Mouse (Mus musculus) myocyte (in vitro differentiated cells): ENCODE data around the gene Tacc2. TPM values are rescaled to one million over a fixed set of nuclear protein-coding genes. Genes with fewer than 3 reads are reported as not detected.
A peak's percentile ranks its signal among the peaks of the same experiment; 100 is the strongest.

Source experiments
- H3K27me3 ChIP-seq: one replicate; pipeline ENCODE4 v1.6.1; 2011; ENCODE audit not compliant: control insufficient read depth, insufficient read depth, insufficient read length
- H3K36me3 ChIP-seq: one replicate; pipeline ENCODE4 v1.6.1; 2011; ENCODE audit not compliant: control insufficient read depth, insufficient read depth
- H3K4me2 ChIP-seq: one replicate; pipeline ENCODE4 v1.6.1; 2011; ENCODE audit warnings: low read depth, control low read depth
- H3K4me3 ChIP-seq: one replicate; pipeline ENCODE4 v1.5.1; 2011; ENCODE audit warnings: mild to moderate bottlenecking, control low read depth, moderate library complexity
- H3K79me2 ChIP-seq: one replicate; pipeline ENCODE4 v1.6.1; 2011; ENCODE audit not compliant: control insufficient read depth, insufficient read depth
- H3ac ChIP-seq: one replicate; pipeline ENCODE4 v1.6.1; 2011; ENCODE audit not compliant: control insufficient read depth, insufficient read length
- CEBPB ChIP-seq: IDR thresholded peaks from 2 replicates; pipeline ENCODE4 v1.6.1; 2011; ENCODE audit warnings: mild to moderate bottlenecking, moderate library complexity; ENCODE audit not compliant: poor library complexity, insufficient read depth, severe bottlenecking
- E2F4 ChIP-seq: IDR thresholded peaks from one replicate; pipeline ENCODE4 v1.6.1; 2011; ENCODE audit warnings: mild to moderate bottlenecking, control low read depth, moderate library complexity; ENCODE audit not compliant: insufficient read depth
- MAX ChIP-seq: IDR thresholded peaks from one replicate; pipeline ENCODE4 v1.6.1; 2011; ENCODE audit warnings: low read depth, mild to moderate bottlenecking, control low read depth
- MYOD1 ChIP-seq, 3 experiments: IDR thresholded peaks; one replicate each; pipeline ENCODE4 v1.6.1; 2011; ENCODE audit warnings: control low read depth in 2 of 3, low read depth in 2 of 3, mild to moderate bottlenecking in 2 of 3, moderate library complexity in 1 of 3; ENCODE audit not compliant: insufficient read length in 2 of 3, control insufficient read depth in 1 of 3
- MYOG ChIP-seq, 3 experiments: IDR thresholded peaks; one replicate each; pipeline ENCODE4 v1.6.1; 2011; ENCODE audit warnings: control low read depth in 2 of 3, low read depth in 2 of 3, mild to moderate bottlenecking in 2 of 3; ENCODE audit not compliant: insufficient read length in 2 of 3, control insufficient read depth in 1 of 3, insufficient read depth in 1 of 3
- POLR2A ChIP-seq: IDR thresholded peaks from one replicate; pipeline ENCODE4 v1.6.1; 2011; ENCODE audit warnings: low read depth, mild to moderate bottlenecking, control low read depth, moderate library complexity; ENCODE audit not compliant: insufficient read length
- POLR2AphosphoS2 ChIP-seq: IDR thresholded peaks from one replicate; pipeline ENCODE4 v1.6.1; 2011; ENCODE audit warnings: low read depth, control low read depth; ENCODE audit not compliant: insufficient read length
- REST ChIP-seq: IDR thresholded peaks from one replicate; pipeline ENCODE4 v1.6.1; 2011; ENCODE audit warnings: mild to moderate bottlenecking, control low read depth, moderate library complexity; ENCODE audit not compliant: insufficient read depth, insufficient read length
- SRF ChIP-seq: IDR thresholded peaks from one replicate; pipeline ENCODE4 v1.6.1; 2011; ENCODE audit warnings: low read depth; ENCODE audit not compliant: control insufficient read depth, insufficient read length
- TCF12 ChIP-seq: IDR thresholded peaks from one replicate; pipeline ENCODE4 v1.6.1; 2011; ENCODE audit warnings: mild to moderate bottlenecking, control low read depth; ENCODE audit not compliant: poor library complexity, insufficient read depth, severe bottlenecking
- TCF3 ChIP-seq: IDR thresholded peaks from one replicate; pipeline ENCODE4 v1.6.1; 2011; ENCODE audit warnings: low read depth, control low read depth; ENCODE audit not compliant: insufficient read length
- USF1 ChIP-seq: IDR thresholded peaks from one replicate; pipeline ENCODE4 v1.6.1; 2011; ENCODE audit warnings: low read depth, mild to moderate bottlenecking, control low read depth, moderate library complexity
- polyA plus RNA-seq: library from polyadenylated mRNA; unstranded; fragments of >200 nt; fragmentation: generic; extraction: Trizol; gene quantifications from one replicate; pipeline ENCODE4 v1.2.1, GENCODE M21; 2012; ENCODE audit warnings: missing spikeins

Tacc2 gene
- polyA plus RNA-seq, 1 experiment = 61.8 TPM

DNA sequence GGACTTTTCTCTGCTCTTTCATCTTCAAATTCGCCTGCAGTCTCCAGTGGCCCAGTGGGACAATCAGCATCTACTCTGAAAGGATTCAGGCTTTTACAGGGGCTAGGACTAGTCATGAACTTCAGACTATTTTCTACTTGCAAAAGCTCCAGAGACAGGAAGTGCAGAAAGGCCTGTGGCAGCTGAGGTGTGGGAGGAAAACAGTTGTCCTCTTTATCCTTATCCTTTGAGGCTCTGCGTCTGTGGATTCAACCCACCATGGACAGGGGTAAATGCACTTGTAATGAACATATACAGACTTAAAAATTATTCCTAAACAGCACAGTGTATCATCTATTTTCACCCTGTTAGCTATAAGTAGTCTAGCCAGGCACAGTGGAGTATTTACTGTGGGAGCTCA, 27.2 kb downstream of the Tacc2 start:
- TF ChIP-seq POLR2A (no peak), TCF12 (peak; percentile 2), MYOD1 (IDR thresholded peaks at IDR 0.05; ENCODE audit: control insufficient read depth in 1 of 3, insufficient read length in 2 of 3, low read depth in 2 of 3) (peak in 2 of 3 experiments; percentile 53 to 85), MAX (no peak), MYOG (IDR thresholded peaks at IDR 0.05; ENCODE audit: control insufficient read depth in 1 of 3, insufficient read depth in 1 of 3, insufficient read length in 2 of 3, low read depth in 2 of 3) (no peak)
- no peak overlapping the region for H3K4me3 ChIP-seq
- H3K27me3 ChIP-seq = no peaks in the 10 kb centered on the region
- H3K36me3 ChIP-seq = no peaks in the 10 kb centered on the region
- no peaks in the 10 kb centered on the region for H3K79me2 ChIP-seq
- no peak overlapping the region for H3K4me2 ChIP-seq
- no peak overlapping the region for H3ac ChIP-seq

DNA sequence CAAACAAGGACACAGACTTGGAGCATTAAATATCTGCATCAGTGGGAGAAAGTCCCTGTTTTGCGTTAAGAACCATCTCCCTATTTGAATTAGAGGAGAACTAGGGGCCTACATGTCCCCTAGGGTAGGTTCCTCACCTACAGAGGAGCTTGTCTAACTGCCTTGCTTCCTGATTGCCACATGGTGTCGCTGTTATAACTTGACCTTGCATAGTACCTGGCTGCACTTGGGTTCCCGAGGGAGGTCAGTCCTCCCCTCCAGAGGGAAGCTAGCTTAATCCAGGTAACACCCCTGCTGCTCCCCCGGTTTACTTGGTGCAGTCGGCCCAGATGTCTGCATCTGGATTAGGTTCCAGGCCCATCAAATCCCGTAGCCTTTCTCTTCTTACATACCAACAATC, 27.9 kb downstream of the Tacc2 start:
- no peak overlapping the region for H3K4me3 ChIP-seq
- H3K27me3 ChIP-seq = no peaks in the 10 kb centered on the region
- no peak overlapping the region for H3ac ChIP-seq
- no peak overlapping the region for H3K4me2 ChIP-seq
- TF ChIP-seq SRF (no peak), MYOG (IDR thresholded peaks at IDR 0.05; ENCODE audit: control insufficient read depth in 1 of 3, insufficient read depth in 1 of 3, insufficient read length in 2 of 3, low read depth in 2 of 3) (no peak), CEBPB (no peak), TCF3 (no peak), MYOD1 (IDR thresholded peaks at IDR 0.05; ENCODE audit: control insufficient read depth in 1 of 3, insufficient read length in 2 of 3, low read depth in 2 of 3) (no peak), MAX (no peak), TCF12 (no peak), USF1 (no peak), POLR2A (no peak), POLR2AphosphoS2 (no peak)
- no peaks in the 10 kb centered on the region for H3K79me2 ChIP-seq
- H3K36me3 ChIP-seq = no peaks in the 10 kb centered on the region

DNA sequence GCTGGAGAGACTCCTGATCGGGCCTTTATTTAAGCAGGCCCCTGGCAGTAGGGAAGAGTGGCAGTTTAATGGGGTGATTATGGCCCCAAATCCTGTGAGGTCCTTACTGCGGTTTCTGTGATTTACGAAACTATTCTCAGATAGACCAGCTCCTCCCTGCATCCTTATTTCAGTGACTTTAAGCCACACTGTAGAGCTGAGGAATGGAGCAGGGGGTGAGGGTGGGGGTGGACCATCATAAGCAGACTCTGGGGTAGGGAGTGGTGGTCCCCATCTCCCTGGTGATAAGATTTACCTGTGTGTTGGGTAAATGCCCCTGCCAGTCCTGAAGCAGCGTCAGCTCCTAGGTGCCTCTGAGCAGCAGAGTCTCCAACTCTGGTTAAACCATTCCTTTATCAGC, 29.7 kb downstream of the Tacc2 start:
- TF ChIP-seq MYOD1 (IDR thresholded peaks at IDR 0.05; ENCODE audit: control insufficient read depth in 1 of 3, insufficient read length in 2 of 3, low read depth in 2 of 3) (no peak), TCF3 (no peak), MAX (no peak)

DNA sequence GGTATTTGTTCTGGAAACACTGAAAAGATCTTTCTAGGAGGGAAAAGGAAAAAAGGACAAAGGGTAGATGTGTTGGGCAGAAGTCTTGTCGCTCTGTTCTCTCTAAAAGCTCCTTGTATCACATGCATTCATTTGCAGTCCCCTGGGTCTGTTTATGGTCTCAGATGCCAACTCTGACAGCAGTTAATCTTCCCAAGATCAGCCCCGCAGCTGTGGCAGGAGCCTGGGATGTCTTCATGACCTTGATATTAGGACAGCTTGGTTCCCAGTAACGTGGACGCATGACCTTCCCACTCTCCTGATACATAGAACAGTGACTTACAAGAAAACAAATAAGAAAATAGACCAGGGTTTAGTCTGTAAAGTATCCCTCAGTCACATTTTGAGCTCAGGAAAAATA, 36.7 kb downstream of the Tacc2 start:
- peak in 1 of 3 experiments; percentile 46 for TF ChIP-seq MYOD1 (IDR thresholded peaks at IDR 0.05; ENCODE audit: control insufficient read depth in 1 of 3, insufficient read length in 2 of 3, low read depth in 2 of 3)
- TF ChIP-seq MYOG (IDR thresholded peaks at IDR 0.05; ENCODE audit: control insufficient read depth in 1 of 3, insufficient read depth in 1 of 3, insufficient read length in 2 of 3, low read depth in 2 of 3) = peak in 2 of 3 experiments; percentile 35 to 40
- TF ChIP-seq USF1 = no peak

More for the DNA sequence above, 29.7 kb downstream of the Tacc2 start:
- no peaks in the 10 kb centered on the region for H3K27me3 ChIP-seq
- H3K79me2 ChIP-seq = no peaks in the 10 kb centered on the region
- no peak overlapping the region for H3K4me3 ChIP-seq
- no peak overlapping the region for H3ac ChIP-seq
- no peak overlapping the region for H3K4me2 ChIP-seq
- H3K36me3 ChIP-seq = no peaks in the 10 kb centered on the region

DNA sequence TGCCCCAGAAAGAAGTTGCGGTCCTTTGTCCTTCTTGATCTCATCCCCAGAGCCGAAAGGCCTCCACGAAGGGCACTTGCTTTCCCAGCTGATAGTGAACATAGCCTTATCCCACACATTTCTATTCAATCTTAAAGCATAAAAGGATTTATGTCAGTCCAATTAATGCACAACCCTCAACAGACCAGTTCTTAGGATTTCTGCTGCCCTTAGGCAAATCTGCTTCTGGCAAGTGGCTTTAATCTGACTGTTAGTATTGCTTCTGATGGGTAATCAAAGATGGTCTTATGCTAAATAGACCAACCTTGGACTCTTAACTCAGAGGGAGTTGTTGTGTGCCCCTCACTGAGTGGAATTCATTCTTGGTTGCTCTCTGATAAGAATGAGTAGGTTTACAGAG, 40.4 kb downstream of the Tacc2 start:
- H3ac ChIP-seq = no peak overlapping the region
- no peaks in the 10 kb centered on the region for H3K79me2 ChIP-seq
- H3K36me3 ChIP-seq = no peaks in the 10 kb centered on the region
- no peaks in the 10 kb centered on the region for H3K27me3 ChIP-seq
- TF ChIP-seq REST = no peak
- no peak for TF ChIP-seq TCF3
- no peak for TF ChIP-seq USF1
- no peak for TF ChIP-seq E2F4
- no peak for TF ChIP-seq CEBPB
- TF ChIP-seq POLR2A = no peak
- no peak overlapping the region for H3K4me2 ChIP-seq
- no peak overlapping the region for H3K4me3 ChIP-seq

More for the DNA sequence above, 36.7 kb downstream of the Tacc2 start:
- Histone ChIP-seq H3K4me2 (no peak overlapping the region), H3K27me3 (no peaks in the 10 kb centered on the region), H3K79me2 (no peaks in the 10 kb centered on the region), H3ac (no peak overlapping the region), H3K4me3 (no peak overlapping the region), H3K36me3 (no peaks in the 10 kb centered on the region)

DNA sequence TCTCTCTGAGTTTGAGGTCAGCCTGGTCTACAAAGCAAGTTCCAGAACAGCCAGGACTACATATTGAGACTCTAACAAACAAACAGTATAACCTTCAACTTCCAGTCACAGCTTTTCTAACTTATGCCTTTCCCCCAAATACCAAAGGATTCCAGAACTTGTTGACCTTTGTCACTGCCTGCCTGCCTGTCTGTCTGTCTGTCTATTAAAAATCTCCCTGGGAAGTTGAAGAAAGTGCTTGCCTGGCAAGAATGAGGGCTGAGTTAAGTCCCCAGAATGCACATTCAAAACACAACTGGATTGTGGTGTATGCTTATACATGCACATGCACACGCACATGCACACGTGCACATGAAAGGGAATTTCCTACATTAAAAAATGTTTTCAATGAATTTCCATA, 43.8 kb downstream of the Tacc2 start:
- Histone ChIP-seq H3K4me3 (no peak overlapping the region), H3K36me3 (no peaks in the 10 kb centered on the region), H3K27me3 (no peaks in the 10 kb centered on the region), H3ac (no peak overlapping the region), H3K4me2 (no peak overlapping the region), H3K79me2 (no peaks in the 10 kb centered on the region)
- TF ChIP-seq E2F4 = no peak
- TF ChIP-seq MAX = no peak
- no peak for TF ChIP-seq POLR2A
- TF ChIP-seq MYOD1 (IDR thresholded peaks at IDR 0.05; ENCODE audit: control insufficient read depth in 1 of 3, insufficient read length in 2 of 3, low read depth in 2 of 3) = no peak
- TF ChIP-seq TCF12 = no peak
- TF ChIP-seq REST = no peak
